Mouse (Mus musculus): ENCODE results near the gene Kcnk1. TPM values are rescaled to one million over a fixed set of nuclear protein-coding genes. Genes with fewer than 3 reads are reported as not detected.

Gene Kcnk1
- polyA plus RNA-seq (2015; fragmentation: Nextera tagmentation; extraction: Ambion mirVana): 2.0 and 6.4 TPM in 2 replicates

GRCm38 (mm10) chr8:125995101-125995986 is at the start of gene Kcnk1:
Gene Kcnk1, plus strand, starts transcription at chr8:125995170.
- peak within 1 kb of the TSS; percentile 53; the same call in 1 of the 2 replicates for H3K9ac ChIP-seq (ENCODE audit: low read length)
- peak within 1 kb of the TSS; percentile 53 for H3K4me3 ChIP-seq (ENCODE audit: low read length)
- H3K4me1 ChIP-seq (ENCODE audit: control insufficient read depth, insufficient read depth, low read length): no peaks in the 10 kb centered on the region
- H3K27ac ChIP-seq (ENCODE audit: low read length): no peak within 1 kb of the TSS
- 1% methylated on average over 73 of the region's 73 CpGs for WGBS
- no peaks in the 10 kb centered on the region for H3K36me3 ChIP-seq (ENCODE audit: control insufficient read depth, insufficient read depth)
- ATAC-seq (replicated peaks; ENCODE audit: extremely low read depth, insufficient read depth, low FRiP score): no peak
- H3K27me3 ChIP-seq (ENCODE audit: control insufficient read depth, insufficient read depth, low read length): peaks cover 54% of the 10 kb centered on the region
- H3K9me3 ChIP-seq (replicated peaks; ENCODE audit: control insufficient read depth, low read length): no peaks in the 10 kb centered on the region
- peak within 1 kb of the TSS; percentile 72 for H3K4me2 ChIP-seq (ENCODE audit: low read depth, low read length)

- Histone ChIP-seq H3K4me2 (ENCODE audit: low read depth, low read length) (no peak overlapping the region), H3K9ac (ENCODE audit: low read length) (no peak overlapping the region), H3K36me3 (ENCODE audit: control insufficient read depth, insufficient read depth) (no peaks in the 10 kb centered on the region), H3K4me1 (ENCODE audit: control insufficient read depth, insufficient read depth, low read length) (no peaks in the 10 kb centered on the region), H3K4me3 (ENCODE audit: low read length) (no peak overlapping the region), H3K27me3 (ENCODE audit: control insufficient read depth, insufficient read depth, low read length) (0 out of 2 replicates have a peak, but pooled peaks cover 3% of the 10 kb centered on the region), H3K9me3 (replicated peaks; ENCODE audit: control insufficient read depth, low read length) (no peaks in the 10 kb centered on the region), H3K27ac (ENCODE audit: low read length) (no peak overlapping the region)
- WGBS: 72% methylated on average over 9 of the region's 9 CpGs
- no peak for ATAC-seq (replicated peaks; ENCODE audit: extremely low read depth, insufficient read depth, low FRiP score)
These were observed 46.2 kb upstream of the Kcnk1 start for GRCm38 (mm10) chr8:125948696-125949308.

- Histone ChIP-seq H3K4me1 (ENCODE audit: control insufficient read depth, insufficient read depth, low read length) (no peaks in the 10 kb centered on the region), H3K4me2 (ENCODE audit: low read depth, low read length) (no peak overlapping the region), H3K9ac (ENCODE audit: low read length) (no peak overlapping the region), H3K27ac (ENCODE audit: low read length) (no peak overlapping the region), H3K4me3 (ENCODE audit: low read length) (no peak overlapping the region), H3K9me3 (replicated peaks; ENCODE audit: control insufficient read depth, low read length) (no peaks in the 10 kb centered on the region), H3K36me3 (ENCODE audit: control insufficient read depth, insufficient read depth) (no peaks in the 10 kb centered on the region), H3K27me3 (ENCODE audit: control insufficient read depth, insufficient read depth, low read length) (peaks cover 7% of the 10 kb centered on the region; the same call in 1 of the 2 replicates)
- WGBS: 22% methylated on average over 23 of the region's 23 CpGs
- ATAC-seq (replicated peaks; ENCODE audit: extremely low read depth, insufficient read depth, low FRiP score): peak; percentile 79
These were observed 44.7 kb upstream of the Kcnk1 start for GRCm38 (mm10) chr8:125950007-125950940.

GRCm38 (mm10) chr8:125955671-125956070 is 39.3 kb upstream of the Kcnk1 start:
- Histone ChIP-seq H3K4me2 (ENCODE audit: low read depth, low read length) (no peak overlapping the region), H3K27me3 (ENCODE audit: control insufficient read depth, insufficient read depth, low read length) (peaks cover 7% of the 10 kb centered on the region; the same call in 1 of the 2 replicates), H3K4me1 (ENCODE audit: control insufficient read depth, insufficient read depth, low read length) (no peaks in the 10 kb centered on the region), H3K9ac (ENCODE audit: low read length) (no peak overlapping the region), H3K36me3 (ENCODE audit: control insufficient read depth, insufficient read depth) (no peaks in the 10 kb centered on the region), H3K27ac (ENCODE audit: low read length) (no peak overlapping the region), H3K9me3 (replicated peaks; ENCODE audit: control insufficient read depth, low read length) (peaks cover 2% of the 10 kb centered on the region; the same call in 1 of the 2 replicates), H3K4me3 (ENCODE audit: low read length) (no peak overlapping the region)
- no peak for ATAC-seq (replicated peaks; ENCODE audit: extremely low read depth, insufficient read depth, low FRiP score)
- 13% methylated on average over 11 of the region's 11 CpGs for WGBS

- Histone ChIP-seq H3K27ac (ENCODE audit: low read length) (no peak overlapping the region), H3K4me3 (ENCODE audit: low read length) (no peak overlapping the region), H3K27me3 (ENCODE audit: control insufficient read depth, insufficient read depth, low read length) (peaks cover 4% of the 10 kb centered on the region; the same call in 1 of the 2 replicates), H3K36me3 (ENCODE audit: control insufficient read depth, insufficient read depth) (no peaks in the 10 kb centered on the region), H3K9ac (ENCODE audit: low read length) (no peak overlapping the region), H3K4me1 (ENCODE audit: control insufficient read depth, insufficient read depth, low read length) (no peaks in the 10 kb centered on the region), H3K4me2 (ENCODE audit: low read depth, low read length) (no peak overlapping the region), H3K9me3 (replicated peaks; ENCODE audit: control insufficient read depth, low read length) (peaks cover 9% of the 10 kb centered on the region)
- no peak for ATAC-seq (replicated peaks; ENCODE audit: extremely low read depth, insufficient read depth, low FRiP score)
- 74% methylated on average over 9 of the region's 9 CpGs for WGBS
These were observed 38.2 kb upstream of the Kcnk1 start for GRCm38 (mm10) chr8:125956796-125957195.

- no peaks in the 10 kb centered on the region for H3K36me3 ChIP-seq (ENCODE audit: control insufficient read depth, insufficient read depth)
- H3K27me3 ChIP-seq (ENCODE audit: control insufficient read depth, insufficient read depth, low read length): peaks cover 4% of the 10 kb centered on the region; the same call in 1 of the 2 replicates
- WGBS: 65% methylated on average over 13 of the region's 13 CpGs
- peaks cover 9% of the 10 kb centered on the region for H3K9me3 ChIP-seq (replicated peaks; ENCODE audit: control insufficient read depth, low read length)
- H3K4me3 ChIP-seq (ENCODE audit: low read length): no peak overlapping the region
- ATAC-seq (replicated peaks; ENCODE audit: extremely low read depth, insufficient read depth, low FRiP score): no peak
- no peak overlapping the region for H3K27ac ChIP-seq (ENCODE audit: low read length)
- H3K4me2 ChIP-seq (ENCODE audit: low read depth, low read length): no peak overlapping the region
- no peak overlapping the region for H3K9ac ChIP-seq (ENCODE audit: low read length)
- H3K4me1 ChIP-seq (ENCODE audit: control insufficient read depth, insufficient read depth, low read length): no peaks in the 10 kb centered on the region
These were observed 37.6 kb upstream of the Kcnk1 start for GRCm38 (mm10) chr8:125957226-125957993.

- Histone ChIP-seq H3K36me3 (ENCODE audit: control insufficient read depth, insufficient read depth) (no peaks in the 10 kb centered on the region), H3K9me3 (replicated peaks; ENCODE audit: control insufficient read depth, low read length) (peaks cover 9% of the 10 kb centered on the region), H3K27me3 (ENCODE audit: control insufficient read depth, insufficient read depth, low read length) (peaks cover 4% of the 10 kb centered on the region; the same call in 1 of the 2 replicates), H3K4me3 (ENCODE audit: low read length) (no peak overlapping the region), H3K4me1 (ENCODE audit: control insufficient read depth, insufficient read depth, low read length) (no peaks in the 10 kb centered on the region), H3K9ac (ENCODE audit: low read length) (no peak overlapping the region), H3K27ac (ENCODE audit: low read length) (no peak overlapping the region), H3K4me2 (ENCODE audit: low read depth, low read length) (no peak overlapping the region)
- 77% methylated on average over 1 of the region's 1 CpGs for WGBS
- ATAC-seq (replicated peaks; ENCODE audit: extremely low read depth, insufficient read depth, low FRiP score): no peak
These were observed 37.0 kb upstream of the Kcnk1 start for GRCm38 (mm10) chr8:125957994-125958368.

GRCm38 (mm10) chr8:125959363-125959771 is 35.6 kb upstream of the Kcnk1 start:
- no peaks in the 10 kb centered on the region for H3K36me3 ChIP-seq (ENCODE audit: control insufficient read depth, insufficient read depth)
- H3K27ac ChIP-seq (ENCODE audit: low read length): no peak overlapping the region
- peaks cover 4% of the 10 kb centered on the region for H3K4me1 ChIP-seq (ENCODE audit: control insufficient read depth, insufficient read depth, low read length)
- no peak overlapping the region for H3K4me2 ChIP-seq (ENCODE audit: low read depth, low read length)
- ATAC-seq (replicated peaks; ENCODE audit: extremely low read depth, insufficient read depth, low FRiP score): no peak
- H3K27me3 ChIP-seq (ENCODE audit: control insufficient read depth, insufficient read depth, low read length): peaks cover 8% of the 10 kb centered on the region
- H3K4me3 ChIP-seq (ENCODE audit: low read length): no peak overlapping the region
- H3K9me3 ChIP-seq (replicated peaks; ENCODE audit: control insufficient read depth, low read length): peaks cover 9% of the 10 kb centered on the region
- WGBS: 27% methylated on average over 4 of the region's 4 CpGs
- no peak overlapping the region for H3K9ac ChIP-seq (ENCODE audit: low read length)
